Mouse (Mus musculus) testis, adult 2 months (tissue): ENCODE data around the gene Tmem52.

Experiments used
- CTCF ChIP-seq: fragments of 200-500 bp; IDR thresholded peaks from 2 replicates; pipeline ENCODE4 v1.5.1; 2012; ENCODE audit warnings: low read depth, mild to moderate bottlenecking, inconsistent platforms, low read length, moderate library complexity; ENCODE audit not compliant: control insufficient read depth, insufficient read depth, insufficient replicate concordance
- POLR2A ChIP-seq: fragments of 200-500 bp; IDR thresholded peaks from 2 replicates; pipeline ENCODE4 v1.6.1; 2012; ENCODE audit warnings: low read depth, mild to moderate bottlenecking, inconsistent platforms, low read length, moderate library complexity; ENCODE audit not compliant: control insufficient read depth

DNA sequence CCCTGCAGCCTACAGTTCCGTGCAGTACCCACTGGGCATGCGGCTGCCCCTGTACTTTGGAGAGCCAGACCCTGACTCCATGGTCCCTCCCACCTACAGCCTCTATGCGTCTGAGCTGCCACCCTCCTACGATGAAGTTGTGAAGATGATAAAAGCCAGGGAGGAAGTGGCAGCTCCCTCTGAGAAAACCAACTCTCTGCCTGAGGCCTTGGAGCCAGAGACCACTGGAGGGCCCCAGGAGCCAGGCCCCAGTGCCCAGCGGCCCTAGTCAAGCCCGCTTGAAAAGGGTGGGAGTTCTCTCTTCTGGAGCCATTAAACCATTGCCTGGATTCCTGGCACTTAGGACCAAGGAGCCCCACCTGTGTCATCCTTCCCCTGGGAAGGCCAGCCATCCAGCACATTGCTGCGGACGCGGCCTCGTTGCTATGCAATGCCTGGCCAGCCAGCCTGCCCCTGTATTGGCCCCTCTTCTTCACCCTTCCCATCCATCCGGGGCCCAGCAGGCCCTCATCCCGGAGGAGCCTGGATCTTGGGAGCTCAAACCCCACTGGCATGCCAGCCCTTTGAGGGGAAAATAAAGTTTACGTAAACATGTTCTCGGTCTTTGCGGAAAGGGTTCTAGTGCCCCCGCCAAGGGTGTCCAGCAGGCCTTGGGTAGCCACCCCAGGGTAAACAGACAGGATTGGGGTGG, 1.5 kb downstream of the Tmem52 start:
- TF ChIP-seq POLR2A, result no peak
- no peak for TF ChIP-seq CTCF
